Mouse (Mus musculus) midbrain, embryonic 15.5 days (tissue): ENCODE measurements around the gene Copg2. TPM values are rescaled to one million over a fixed set of nuclear protein-coding genes. Genes with fewer than 3 reads are reported as not detected.
A peak's percentile ranks its signal among the peaks of the same experiment; 100 is the strongest.
"Not testable (repeated sequence)": the region's sequence is repeated elsewhere in the genome, so short reads cannot be mapped to it uniquely, and the experiment has no call there.

ENCODE experiments used
- ATAC-seq: fragments of 200-750 bp; cut with Nextera tagmentation; replicated peaks from 2 replicates; pipeline ENCODE4 v1.8.0; 2017; ENCODE audit warnings: moderate TSS enrichment
- H3K27ac ChIP-seq: fragments of 300-500 bp; sonication (generic); 2 replicates; pipeline ENCODE4 v1.5.1; 2015; ENCODE audit warnings: mild to moderate bottlenecking, inconsistent platforms
- H3K27me3 ChIP-seq: fragments of 300-500 bp; sonication (generic); replicated peaks from 2 replicates; pipeline ENCODE4 v1.6.1; 2015; ENCODE audit warnings: inconsistent platforms
- H3K36me3 ChIP-seq: fragments of 300-500 bp; sonication (generic); replicated peaks from 2 replicates; pipeline ENCODE4 v1.6.1; 2015; ENCODE audit warnings: inconsistent platforms
- H3K4me1 ChIP-seq: fragments of 300-500 bp; sonication (generic); 2 replicates; pipeline ENCODE4 v1.6.1; 2015; ENCODE audit warnings: inconsistent platforms
- H3K4me2 ChIP-seq: fragments of 300-500 bp; sonication (generic); 2 replicates; pipeline ENCODE4 v1.6.1; 2015; ENCODE audit warnings: inconsistent platforms, mild to moderate bottlenecking, moderate library complexity
- H3K4me3 ChIP-seq: fragments of 300-500 bp; sonication (generic); 2 replicates; pipeline ENCODE4 v1.5.1; 2015; ENCODE audit warnings: mild to moderate bottlenecking, inconsistent platforms
- H3K9ac ChIP-seq: fragments of 300-500 bp; sonication (generic); 2 replicates; pipeline ENCODE4 v1.6.1; 2015; ENCODE audit warnings: mild to moderate bottlenecking, inconsistent platforms
- H3K9me3 ChIP-seq: fragments of 300-500 bp; sonication (generic); 2 replicates; pipeline ENCODE4 v1.6.1; 2016; ENCODE audit warnings: inconsistent platforms
- WGBS: fragments of 180-500 bp; shearing (Covaris S2); methylation state at CpG from one replicate; pipeline ENCODE4 v1.1.7; 2015; ENCODE audit warnings: mixed read lengths; 5-methylcytosine and 5-hydroxymethylcytosine counted together
- polyA plus RNA-seq: library from polyadenylated mRNA; unstranded; fragments of >200 nt; fragmentation: Nextera tagmentation; extraction: Ambion mirVana; gene quantifications from 2 replicates; pipeline ENCODE4 v1.2.1, GENCODE M21; 2015

Gene Copg2
- polyA plus RNA-seq, 1 experiment from 2014 or later = 36.2 TPM

DNA sequence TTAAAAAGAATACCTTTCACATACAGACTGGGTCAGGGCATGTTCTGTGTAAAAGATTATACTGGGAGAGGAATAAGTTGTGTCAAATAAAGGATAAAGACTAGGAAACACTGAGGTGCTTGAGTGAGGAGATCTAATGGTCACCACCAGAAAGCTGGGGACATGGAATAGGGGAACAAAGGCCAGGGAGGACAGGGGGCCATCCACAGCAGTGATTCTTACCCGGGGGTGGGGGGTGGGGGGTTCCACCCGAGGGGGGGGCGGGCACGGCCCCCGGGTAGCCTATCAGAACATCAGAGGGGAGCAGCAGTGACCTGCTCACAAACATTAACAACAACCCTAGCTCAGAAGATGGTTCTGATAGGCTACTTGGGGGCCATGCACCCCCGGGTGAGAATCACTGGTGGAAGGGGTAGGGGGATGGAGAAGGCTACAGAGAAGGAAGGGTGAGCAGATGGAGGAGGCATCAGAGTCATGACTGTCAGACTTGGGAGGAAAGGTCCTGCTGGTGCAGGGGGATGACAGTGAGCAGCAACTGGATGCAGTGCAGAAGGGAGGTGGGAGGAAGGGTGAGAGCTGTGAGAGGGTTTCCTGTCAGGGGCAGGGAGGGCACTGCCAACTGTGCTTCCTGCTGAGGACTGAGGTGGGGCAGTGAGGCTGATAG is 92.1 kb downstream of the Copg2 start:
- H3K9ac ChIP-seq, H3K4me3 ChIP-seq, H3K27me3 ChIP-seq, H3K4me2 ChIP-seq, H3K4me1 ChIP-seq, H3K9me3 ChIP-seq: not testable (repeated sequence)
- 85% methylated on average over 6 of the region's 6 CpGs for WGBS
- peak; percentile 87 for ATAC-seq
- Histone ChIP-seq H3K27ac (0 out of 2 replicates have a peak overlapping the region, but pooled peaks have one; percentile 0), H3K36me3 (peaks cover 22% of the 10 kb centered on the region)

DNA sequence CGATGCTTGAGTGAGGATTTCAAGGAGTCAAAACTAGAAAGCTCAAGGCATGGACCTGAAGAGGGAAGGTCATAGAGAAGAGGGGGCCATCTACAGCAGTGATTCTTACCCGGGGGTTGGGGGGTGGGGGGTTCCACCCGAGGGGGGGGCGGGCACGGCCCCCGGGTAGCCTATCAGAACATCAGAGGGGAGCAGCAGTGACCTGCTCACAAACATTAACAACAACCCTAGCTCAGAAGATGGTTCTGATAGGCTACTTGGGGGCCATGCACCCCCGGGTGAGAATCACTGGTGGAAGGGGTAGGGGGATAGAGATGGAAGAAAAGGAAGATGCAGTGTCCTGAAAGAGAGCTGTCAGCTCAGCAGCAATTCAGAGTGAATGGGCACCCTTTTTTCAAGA is 93.7 kb downstream of the Copg2 start:
- H3K4me3 ChIP-seq, H3K4me2 ChIP-seq, H3K27me3 ChIP-seq, H3K27ac ChIP-seq, H3K4me1 ChIP-seq, H3K9ac ChIP-seq, H3K9me3 ChIP-seq: not testable (repeated sequence)
- peak; percentile 65; the same call in 1 of the 2 replicates for ATAC-seq
- peaks cover 22% of the 10 kb centered on the region for H3K36me3 ChIP-seq
- 91% methylated on average over 7 of the region's 7 CpGs for WGBS

DNA sequence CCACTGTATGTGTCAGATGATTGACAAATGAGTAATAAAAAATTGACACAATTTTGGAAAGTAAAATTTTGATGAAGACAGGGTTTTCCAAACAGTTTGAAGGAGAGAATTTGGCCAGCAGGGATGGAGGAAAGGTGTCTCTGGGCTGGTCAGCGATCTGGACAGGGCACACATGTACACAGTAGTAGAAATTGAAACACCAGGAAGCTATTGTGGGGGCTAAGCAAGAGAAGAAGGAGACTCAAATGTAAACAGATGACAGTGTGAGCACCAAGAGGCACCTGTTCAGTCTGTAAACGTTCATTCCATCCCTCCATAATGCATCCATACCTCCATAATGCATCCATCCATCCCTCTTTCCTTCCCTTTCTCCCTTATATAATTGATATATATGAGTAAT is 145.4 kb downstream of the Copg2 start:
- ATAC-seq = no peak
- Histone ChIP-seq H3K27me3 (no peaks in the 10 kb centered on the region), H3K4me3 (no peak overlapping the region), H3K9me3 (no peaks in the 10 kb centered on the region), H3K4me2 (no peak overlapping the region), H3K4me1 (no peaks in the 10 kb centered on the region), H3K36me3 (peaks cover 24% of the 10 kb centered on the region; the same call in 1 of the 2 replicates), H3K27ac (no peak overlapping the region), H3K9ac (no peak overlapping the region)
- 78% methylated on average over 2 of the region's 2 CpGs for WGBS

DNA sequence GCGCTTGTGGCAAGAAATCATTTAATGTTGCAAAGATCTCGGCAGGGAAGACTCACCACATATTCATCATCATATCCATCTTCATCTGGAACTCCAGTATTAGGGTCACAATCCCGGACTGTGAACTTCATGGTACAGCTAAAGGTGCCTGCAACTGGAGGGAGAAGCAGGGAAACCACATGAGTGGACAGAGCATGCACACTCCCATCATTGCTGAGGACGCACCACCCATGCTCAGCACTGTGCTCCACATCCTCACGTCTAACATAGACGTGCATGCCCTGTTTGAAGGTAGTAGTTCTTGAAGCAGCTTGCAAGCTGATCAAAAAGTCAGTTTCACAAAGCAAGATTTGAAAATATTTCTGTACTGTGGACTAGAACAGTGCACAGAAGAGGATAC is 146.1 kb downstream of the Copg2 start:
- H3K9ac ChIP-seq = no peak overlapping the region
- no peak overlapping the region for H3K4me3 ChIP-seq
- no peaks in the 10 kb centered on the region for H3K4me1 ChIP-seq
- no peak overlapping the region for H3K4me2 ChIP-seq
- H3K27ac ChIP-seq = no peak overlapping the region
- H3K36me3 ChIP-seq = peaks cover 26% of the 10 kb centered on the region
- WGBS = 87% methylated on average over 6 of the region's 6 CpGs
- no peaks in the 10 kb centered on the region for H3K27me3 ChIP-seq
- H3K9me3 ChIP-seq = no peaks in the 10 kb centered on the region
- no peak for ATAC-seq

DNA sequence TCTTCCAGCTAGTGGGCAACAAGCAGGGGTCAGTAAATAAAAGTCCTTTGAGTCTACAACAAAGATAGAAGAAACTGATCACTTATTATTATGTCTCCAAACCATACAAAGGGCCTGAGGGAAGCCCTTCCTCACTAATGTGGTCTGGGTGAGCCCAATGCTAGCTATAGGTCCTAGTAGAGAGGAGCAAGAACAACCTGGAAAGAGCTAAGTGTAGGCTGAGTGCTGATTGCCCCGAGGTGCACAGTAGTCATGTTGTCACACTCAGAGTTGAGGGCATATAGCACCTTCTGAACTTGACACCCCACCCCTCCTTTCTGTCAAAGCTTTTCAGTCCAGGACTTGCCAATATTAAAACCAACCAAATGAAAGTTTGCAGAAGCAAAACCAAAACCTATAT is 146.7 kb downstream of the Copg2 start:
- Histone ChIP-seq H3K4me3 (no peak overlapping the region), H3K9ac (no peak overlapping the region), H3K27ac (no peak overlapping the region), H3K9me3 (no peaks in the 10 kb centered on the region), H3K27me3 (no peaks in the 10 kb centered on the region), H3K4me2 (no peak overlapping the region), H3K4me1 (no peaks in the 10 kb centered on the region), H3K36me3 (peaks cover 32% of the 10 kb centered on the region)
- 81% methylated on average over 1 of the region's 1 CpGs for WGBS
- ATAC-seq = no peak

DNA sequence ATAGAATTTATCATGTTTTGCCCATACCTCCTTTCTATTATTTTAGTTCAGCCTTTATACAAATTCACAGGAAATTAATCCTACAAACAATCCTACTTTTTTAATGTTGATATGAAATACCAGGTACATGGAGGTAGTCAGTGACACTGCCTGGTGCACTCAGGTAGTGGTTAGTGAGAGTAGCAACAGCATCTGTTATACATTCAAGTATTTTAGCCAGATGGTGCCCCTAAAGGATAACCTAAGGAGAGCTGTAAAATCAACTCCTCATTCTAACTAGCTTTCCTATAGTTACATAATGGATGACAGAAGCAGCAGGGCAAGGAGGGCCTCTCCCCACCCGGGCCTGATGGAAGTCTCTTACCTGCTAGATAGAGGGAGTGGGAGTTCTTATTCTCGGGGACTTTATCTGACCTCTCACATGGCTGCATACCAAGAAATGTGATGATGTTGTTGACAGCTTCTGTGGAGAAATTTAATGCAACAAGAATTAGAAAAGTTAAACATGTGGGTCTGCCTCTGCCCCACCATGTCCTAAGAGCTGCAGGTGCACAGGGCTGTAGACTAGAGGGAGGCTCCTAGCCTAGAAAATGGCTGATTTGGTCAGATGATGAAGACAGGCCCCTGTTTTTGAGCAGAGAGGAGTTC is 147.4 kb downstream of the Copg2 start:
- Histone ChIP-seq H3K27me3 (no peaks in the 10 kb centered on the region), H3K9ac (no peak overlapping the region), H3K27ac (no peak overlapping the region), H3K4me1 (no peaks in the 10 kb centered on the region), H3K4me3 (no peak overlapping the region), H3K36me3 (peaks cover 33% of the 10 kb centered on the region), H3K4me2 (no peak overlapping the region), H3K9me3 (no peaks in the 10 kb centered on the region)
- 52% methylated on average over 2 of the region's 2 CpGs for WGBS
- no peak for ATAC-seq

DNA sequence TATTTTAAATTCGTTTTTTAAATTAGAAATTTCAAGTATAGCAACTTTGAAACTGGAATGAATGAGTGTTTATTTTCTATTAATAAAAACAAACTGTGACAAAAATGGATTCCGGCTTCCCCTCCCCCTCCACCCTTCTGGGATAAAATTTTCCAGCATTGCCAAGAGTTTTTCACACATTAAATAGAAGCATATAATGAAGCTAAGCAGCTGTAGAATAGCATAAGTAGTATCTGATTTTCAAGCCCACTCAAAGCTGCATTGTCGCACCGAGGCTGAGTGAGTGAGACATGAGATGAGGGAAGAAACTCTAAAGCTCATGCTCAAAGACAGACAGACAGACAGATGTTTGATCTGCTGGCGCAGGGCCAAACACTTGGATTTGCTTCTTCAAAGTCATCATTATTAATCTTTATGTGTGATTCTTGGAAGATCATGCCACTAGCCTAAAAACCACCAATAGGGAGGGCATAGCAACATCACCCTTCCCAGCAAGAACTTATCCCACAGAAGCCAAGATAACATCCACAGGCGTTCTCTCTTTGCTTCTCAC is 148.2 kb downstream of the Copg2 start:
- no peak for ATAC-seq
- Histone ChIP-seq H3K4me2 (no peak overlapping the region), H3K27me3 (no peaks in the 10 kb centered on the region), H3K27ac (no peak overlapping the region), H3K4me1 (no peaks in the 10 kb centered on the region), H3K36me3 (peaks cover 38% of the 10 kb centered on the region), H3K4me3 (no peak overlapping the region), H3K9me3 (no peaks in the 10 kb centered on the region), H3K9ac (no peak overlapping the region)
- 74% methylated on average over 6 of the region's 6 CpGs for WGBS

DNA sequence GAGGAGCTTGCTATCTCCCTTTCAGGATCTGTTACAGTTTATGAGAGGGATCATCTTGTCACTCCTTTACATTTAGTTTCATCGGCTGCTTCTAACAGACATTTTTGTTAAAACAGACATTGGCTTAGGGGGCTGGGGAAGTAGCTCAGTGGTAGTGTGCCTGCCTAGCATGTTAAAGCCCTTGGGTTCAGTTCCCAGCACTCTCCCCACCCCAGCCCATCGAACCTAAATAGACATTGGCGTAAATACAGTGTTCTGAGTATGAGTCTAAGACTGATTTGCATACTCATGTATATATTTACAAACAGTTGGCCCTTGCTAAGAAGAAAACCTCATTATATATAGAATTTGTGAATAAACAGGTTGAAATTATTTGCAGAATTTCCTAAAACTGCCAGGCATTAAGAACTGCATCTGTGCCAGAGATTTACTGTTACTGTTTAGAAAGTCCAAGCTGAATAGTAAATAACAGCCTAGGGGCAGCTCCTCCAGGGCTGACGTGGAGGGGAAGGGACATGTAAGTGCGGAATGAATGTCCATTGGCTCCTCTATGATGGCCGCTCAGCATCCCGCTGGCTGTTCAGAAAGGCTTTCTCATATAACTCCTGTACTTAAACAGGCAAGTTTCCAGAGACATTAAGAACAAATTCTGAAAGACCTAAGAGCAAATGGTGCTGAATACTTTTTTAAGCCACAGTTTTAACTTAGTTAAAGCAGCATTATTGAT is 148.8 kb downstream of the Copg2 start:
- H3K27ac ChIP-seq = no peak overlapping the region
- H3K4me2 ChIP-seq = no peak overlapping the region
- 73% methylated on average over 7 of the region's 7 CpGs for WGBS
- no peak for ATAC-seq
- no peak overlapping the region for H3K4me3 ChIP-seq
- H3K27me3 ChIP-seq = no peaks in the 10 kb centered on the region
- no peak overlapping the region for H3K9ac ChIP-seq
- peaks cover 41% of the 10 kb centered on the region for H3K36me3 ChIP-seq
- H3K9me3 ChIP-seq = no peaks in the 10 kb centered on the region
- H3K4me1 ChIP-seq = no peaks in the 10 kb centered on the region

DNA sequence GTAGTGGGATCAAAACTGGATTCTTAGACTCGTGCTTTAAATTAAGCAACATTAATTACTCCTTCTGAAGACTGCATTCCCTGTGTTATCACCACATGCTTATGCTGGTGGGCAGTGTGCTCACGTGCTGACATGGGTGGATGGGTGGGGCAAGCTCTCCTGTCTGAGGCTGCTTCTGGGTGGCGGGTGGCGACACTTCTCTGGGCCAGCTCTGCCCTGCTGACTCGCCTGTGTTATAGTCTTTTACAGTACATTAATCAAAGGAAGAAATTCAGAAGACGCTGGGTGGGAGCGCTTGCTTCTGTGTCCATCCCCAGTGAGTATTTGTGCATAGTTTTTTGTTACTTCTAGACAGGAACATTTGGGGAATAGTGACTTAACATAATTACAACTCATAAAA is 151.0 kb downstream of the Copg2 start:
- no peaks in the 10 kb centered on the region for H3K4me1 ChIP-seq
- H3K27me3 ChIP-seq = no peaks in the 10 kb centered on the region
- 69% methylated on average over 7 of the region's 7 CpGs for WGBS
- no peak overlapping the region for H3K27ac ChIP-seq
- peaks cover 44% of the 10 kb centered on the region for H3K36me3 ChIP-seq
- H3K9me3 ChIP-seq = no peaks in the 10 kb centered on the region
- H3K9ac ChIP-seq = no peak overlapping the region
- no peak overlapping the region for H3K4me2 ChIP-seq
- ATAC-seq = no peak
- H3K4me3 ChIP-seq = no peak overlapping the region

DNA sequence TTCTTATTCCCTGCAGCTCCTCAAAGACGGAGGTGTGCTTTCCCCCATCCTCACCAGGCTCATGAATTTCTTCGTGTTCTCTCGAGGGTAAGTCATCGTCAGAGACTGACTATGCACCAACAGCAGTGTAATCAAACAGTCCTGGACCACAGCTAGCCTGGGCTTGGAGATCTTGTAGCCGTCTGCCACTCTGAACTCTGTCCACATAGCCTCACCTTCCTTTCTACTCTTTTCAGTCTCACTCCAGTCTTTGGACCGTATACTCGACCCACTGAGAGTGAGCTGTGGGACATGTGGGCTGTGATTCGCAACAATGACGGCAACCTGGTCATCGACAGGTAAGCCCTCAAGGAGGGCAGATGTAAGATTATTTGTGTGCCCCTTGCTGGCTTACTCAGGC is 151.7 kb downstream of the Copg2 start:
- ATAC-seq = no peak
- Histone ChIP-seq H3K9ac (no peak overlapping the region), H3K4me3 (no peak overlapping the region), H3K27ac (no peak overlapping the region), H3K4me1 (no peaks in the 10 kb centered on the region), H3K36me3 (peaks cover 41% of the 10 kb centered on the region), H3K4me2 (no peak overlapping the region), H3K27me3 (no peaks in the 10 kb centered on the region), H3K9me3 (no peaks in the 10 kb centered on the region)
- WGBS = 81% methylated on average over 10 of the region's 10 CpGs

DNA sequence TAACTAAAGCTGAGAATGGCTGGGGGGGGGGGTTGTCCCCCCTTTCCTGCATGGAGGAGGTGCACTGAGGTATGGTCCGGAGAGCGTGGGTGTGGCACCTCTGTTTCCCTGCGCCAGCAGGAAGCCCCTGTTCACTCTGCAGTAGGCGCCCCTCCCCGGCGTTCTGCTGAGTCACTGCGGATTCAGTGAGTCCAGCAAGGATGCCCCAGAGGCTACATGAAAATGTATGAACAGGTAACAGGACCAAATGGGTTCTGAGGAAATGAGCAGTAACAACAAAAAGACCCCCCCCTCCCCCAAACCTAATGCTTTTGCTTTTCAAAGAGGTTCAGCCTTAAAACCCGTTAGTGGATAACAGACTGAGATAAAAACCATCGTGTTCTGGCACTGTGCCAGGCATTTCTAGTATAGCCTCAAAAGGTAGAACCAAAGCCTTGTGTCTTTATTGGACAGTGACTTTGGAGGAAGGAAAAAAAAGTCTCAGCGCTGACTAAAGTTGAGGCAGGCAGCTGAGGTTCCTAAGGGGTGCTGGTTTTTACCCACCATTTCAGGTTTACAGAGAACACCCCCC is 157.3 kb downstream of the Copg2 start:
- peaks cover 14% of the 10 kb centered on the region; the same call in 1 of the 2 replicates for H3K36me3 ChIP-seq
- no peaks in the 10 kb centered on the region for H3K9me3 ChIP-seq
- H3K27me3 ChIP-seq = no peaks in the 10 kb centered on the region
- peaks cover 10% of the 10 kb centered on the region for H3K4me1 ChIP-seq
- H3K9ac ChIP-seq = peak overlapping the region; percentile 76
- peak overlapping the region; percentile 67 for H3K4me3 ChIP-seq
- H3K4me2 ChIP-seq = peak overlapping the region; percentile 51
- WGBS = 44% methylated on average over 10 of the region's 10 CpGs
- no peak for ATAC-seq
- peak overlapping the region; percentile 92 for H3K27ac ChIP-seq

DNA sequence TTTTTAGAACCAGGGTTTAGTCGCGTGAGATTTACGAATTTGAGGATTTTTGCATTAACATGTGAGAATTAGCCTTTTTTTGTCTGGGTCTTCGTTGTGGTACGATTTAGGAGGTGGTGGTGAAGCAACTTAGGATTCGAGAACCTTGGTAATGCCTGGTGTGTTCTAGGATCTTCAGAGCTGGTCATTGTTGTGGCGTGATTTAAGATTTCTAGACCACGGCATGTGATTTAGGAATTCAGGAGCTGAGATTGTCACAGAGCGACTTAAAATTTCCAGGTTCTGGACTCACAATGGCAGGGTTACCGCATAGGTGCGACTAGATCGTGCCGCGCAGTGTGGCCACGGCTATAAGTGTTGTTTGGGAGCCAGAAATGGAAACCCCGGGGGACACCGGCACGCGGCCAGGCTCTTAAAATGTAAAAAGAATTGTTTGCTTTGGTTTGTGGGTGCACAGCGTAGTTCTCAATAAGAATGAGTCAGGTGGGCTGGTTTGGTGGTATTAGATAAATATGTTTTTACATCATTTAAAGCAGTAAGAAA is 158.1 kb downstream of the Copg2 start:
- no peak for ATAC-seq
- no peaks in the 10 kb centered on the region for H3K9me3 ChIP-seq
- no peaks in the 10 kb centered on the region for H3K27me3 ChIP-seq
- peak overlapping the region; percentile 67 for H3K4me3 ChIP-seq
- H3K27ac ChIP-seq = peak overlapping the region; percentile 92
- peaks cover 8% of the 10 kb centered on the region; the same call in 1 of the 2 replicates for H3K36me3 ChIP-seq
- H3K4me2 ChIP-seq = peak overlapping the region; percentile 51
- H3K4me1 ChIP-seq = peaks cover 17% of the 10 kb centered on the region
- WGBS = 50% methylated on average over 20 of the region's 20 CpGs
- H3K9ac ChIP-seq = peak overlapping the region; percentile 76
